Mouse (Mus musculus) MEL (cell line): ENCODE results near the gene Ahcyl1. TPM values are rescaled to one million over a fixed set of nuclear protein-coding genes. Genes with fewer than 3 reads are reported as not detected.

Experiments
- DNase-seq: peaks from one replicate; pipeline ENCODE4 v3.0.0; 2011; ENCODE audit warnings: low read depth, low spot score
- H3K27ac ChIP-seq: 2 replicates; pipeline ENCODE4 v1.5.1; 2012; ENCODE audit warnings: low read depth, mild to moderate bottlenecking, control low read depth, low read length, moderate library complexity; ENCODE audit not compliant: control insufficient read depth
- H3K27me3 ChIP-seq, 2 experiments: fragments of 150-350 bp in 1 of 2; sonication (generic) in 1 of 2; 2 replicates each; pipeline ENCODE4 v1.6.1; 2012; ENCODE audit warnings: low read length in 2 of 2, mild to moderate bottlenecking in 2 of 2, improper control_type of control experiment in 1 of 2, moderate library complexity in 1 of 2; ENCODE audit not compliant: insufficient read depth in 2 of 2, control insufficient read depth in 1 of 2
- H3K36me3 ChIP-seq, 2 experiments: 2 replicates each; pipeline ENCODE4 v1.6.1; 2012 to 2014; ENCODE audit warnings: low read length in 2 of 2, improper control_type of control experiment in 1 of 2, inconsistent platforms in 1 of 2, mild to moderate bottlenecking in 1 of 2; ENCODE audit not compliant: insufficient read depth in 2 of 2, control insufficient read depth in 1 of 2
- H3K4me1 ChIP-seq, 2 experiments: fragments of 150-350 bp in 1 of 2; sonication (generic) in 1 of 2; 2 replicates each; pipeline ENCODE4 v1.6.1; 2012; ENCODE audit warnings: low read length in 2 of 2, improper control_type of control experiment in 1 of 2, mild to moderate bottlenecking in 1 of 2; ENCODE audit not compliant: insufficient read depth in 2 of 2, control insufficient read depth in 1 of 2
- H3K4me3 ChIP-seq, 2 experiments: fragments of 150-350 bp in 1 of 2; sonication (generic) in 1 of 2; 2 replicates each; pipeline ENCODE4 v1.5.1; 2012; ENCODE audit warnings: low read depth in 2 of 2, low read length in 2 of 2, mild to moderate bottlenecking in 2 of 2, moderate library complexity in 2 of 2, control low read depth in 1 of 2, improper control_type of control experiment in 1 of 2; ENCODE audit not compliant: control insufficient read depth in 1 of 2, insufficient read depth in 1 of 2
- H3K79me2 ChIP-seq: 2 replicates; pipeline ENCODE4 v1.6.1; 2012; ENCODE audit warnings: mild to moderate bottlenecking, low read length, moderate library complexity; ENCODE audit not compliant: control insufficient read depth, poor library complexity, insufficient read depth
- H3K9ac ChIP-seq: 2 replicates; pipeline ENCODE4 v1.6.1; 2012; ENCODE audit warnings: low read depth, mild to moderate bottlenecking, control low read depth, low read length, moderate library complexity; ENCODE audit not compliant: control insufficient read depth, poor library complexity, severe bottlenecking
- H3K9me3 ChIP-seq: fragments of 150-350 bp; sonication (generic); replicated peaks from 2 replicates; pipeline ENCODE4 v1.6.1; 2012; ENCODE audit warnings: mild to moderate bottlenecking, low read length, improper control_type of control experiment, moderate library complexity; ENCODE audit not compliant: insufficient read depth
- CHD1 ChIP-seq: IDR thresholded peaks from 2 replicates; pipeline ENCODE4 v1.6.1; 2012; ENCODE audit warnings: low read depth, mild to moderate bottlenecking, inconsistent platforms, low read length, improper control_type of control experiment
- EP300 ChIP-seq, 2 experiments: IDR thresholded peaks; 2 replicates each; pipeline ENCODE4 v1.6.1; 2011; ENCODE audit warnings: improper control_type of control experiment in 2 of 2, low read length in 2 of 2, low read depth in 1 of 2, mild to moderate bottlenecking in 1 of 2
- MAFK ChIP-seq: IDR thresholded peaks from 2 replicates; pipeline ENCODE4 v1.6.1; 2011; ENCODE audit warnings: low read depth, mild to moderate bottlenecking, low read length, improper control_type of control experiment, borderline replicate concordance
- MAX ChIP-seq: IDR thresholded peaks from 2 replicates; pipeline ENCODE4 v1.6.1; 2011; ENCODE audit warnings: low read length, improper control_type of control experiment
- MEF2A ChIP-seq: IDR thresholded peaks from 2 replicates; pipeline ENCODE4 v1.6.1; 2014; ENCODE audit warnings: low read depth, mild to moderate bottlenecking, inconsistent platforms, low read length, improper control_type of control experiment; ENCODE audit not compliant: poor library complexity, insufficient replicate concordance, severe bottlenecking; ENCODE audit errors: extremely low read depth
- MXI1 ChIP-seq: IDR thresholded peaks from 2 replicates; pipeline ENCODE4 v1.6.1; 2011; ENCODE audit warnings: mild to moderate bottlenecking, low read depth, low read length, improper control_type of control experiment
- MYC ChIP-seq: IDR thresholded peaks from 2 replicates; pipeline ENCODE4 v1.6.1; 2011; ENCODE audit warnings: low read depth, mild to moderate bottlenecking, low read length, improper control_type of control experiment, moderate library complexity
- NRF1 ChIP-seq: IDR thresholded peaks from 2 replicates; pipeline ENCODE4 v1.6.1; 2014; ENCODE audit warnings: low read depth, mild to moderate bottlenecking, inconsistent platforms, low read length, improper control_type of control experiment, moderate library complexity; ENCODE audit not compliant: poor library complexity, insufficient read depth, severe bottlenecking
- POLR2A ChIP-seq, 2 experiments: IDR thresholded peaks; 2 replicates each; pipeline ENCODE4 v1.6.1; 2011 to 2012; ENCODE audit warnings: low read length in 2 of 2, mild to moderate bottlenecking in 2 of 2, control low read depth in 1 of 2, improper control_type of control experiment in 1 of 2, low read depth in 1 of 2, moderate library complexity in 1 of 2; ENCODE audit not compliant: control insufficient read depth in 1 of 2, insufficient read depth in 1 of 2, poor library complexity in 1 of 2
- POLR2AphosphoS2 ChIP-seq: IDR thresholded peaks from 2 replicates; pipeline ENCODE4 v1.6.1; 2011; ENCODE audit warnings: low read length, improper control_type of control experiment
- POLR2AphosphoS5 ChIP-seq: IDR thresholded peaks from 2 replicates; pipeline ENCODE4 v1.6.1; 2012; ENCODE audit warnings: low read depth, borderline replicate concordance, mild to moderate bottlenecking, inconsistent platforms, low read length, moderate library complexity, mixed read lengths
- SMC3 ChIP-seq: IDR thresholded peaks from 2 replicates; pipeline ENCODE4 v1.6.1; 2011; ENCODE audit warnings: low read depth, low read length, improper control_type of control experiment
- ZMIZ1 ChIP-seq: IDR thresholded peaks from 2 replicates; pipeline ENCODE4 v1.6.1; 2012; ENCODE audit warnings: low read depth, mild to moderate bottlenecking, inconsistent platforms, low read length, improper control_type of control experiment, moderate library complexity
- polyA plus RNA-seq, 2 experiments: library from polyadenylated mRNA; stranded (reverse) in 1 of 2; unstranded in 1 of 2; fragments of >175 nt in 1 of 2; fragments of >200 nt in 1 of 2; gene quantifications; 2 replicates each; pipeline versions ENCODE4 v1.2.1 to v1.2.4; 2012; ENCODE audit warnings: low replicate concordance in 2 of 2, low read depth in 1 of 2; ENCODE audit not compliant: insufficient read length in 2 of 2, insufficient read depth in 1 of 2, missing spikeins in 1 of 2
- total RNA-seq: library from RNA; depleted of rRNA; stranded (reverse); fragments of 300-350 nt; gene quantifications from 2 replicates; pipeline ENCODE4 v1.2.3, GENCODE M21; 2012

Gene Ahcyl1
- total and polyA plus RNA-seq, 3 experiments, result 28.0 to 105 (median 104) TPM

DNA sequence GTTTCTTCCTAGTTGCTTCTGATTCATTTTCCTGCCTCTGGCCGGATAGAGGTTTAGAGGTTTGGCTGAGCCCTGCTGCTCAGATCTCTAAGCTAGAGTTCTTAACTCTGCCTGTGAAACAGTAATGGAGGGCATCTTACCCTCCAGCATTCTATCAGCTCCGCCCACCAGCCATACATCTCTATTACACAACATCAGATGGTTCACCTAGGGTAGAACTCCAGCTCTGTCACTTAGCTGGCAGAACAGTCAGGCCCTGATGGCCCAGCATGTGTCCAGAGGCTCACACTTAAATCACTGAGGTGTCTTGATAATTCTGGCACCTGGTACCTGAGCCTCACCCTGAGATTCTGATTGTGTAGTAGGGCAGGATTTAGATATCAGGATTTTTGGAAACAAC, 43.6 kb upstream of the Ahcyl1 start:
- H3K36me3 ChIP-seq, result no peaks in the 10 kb centered on the region
- no peak for DNase-seq
- H3K9me3 ChIP-seq, result no peaks in the 10 kb centered on the region
- H3K9ac ChIP-seq, result no peak overlapping the region
- TF ChIP-seq NRF1 (no peak), SMC3 (no peak), MAX (no peak)
- no peaks in the 10 kb centered on the region for H3K79me2 ChIP-seq
- H3K4me1 ChIP-seq, result no peaks in the 10 kb centered on the region
- no peak overlapping the region for H3K27ac ChIP-seq
- H3K4me3 ChIP-seq, result no peak overlapping the region
- peaks cover 8% of the 10 kb centered on the region in 2 experiments for H3K27me3 ChIP-seq

- no peak overlapping the region for H3K4me3 ChIP-seq
- no peak overlapping the region for H3K9ac ChIP-seq
- no peak overlapping the region for H3K27ac ChIP-seq
- H3K4me1 ChIP-seq, result no peaks in the 10 kb centered on the region
- no peaks in the 10 kb centered on the region for H3K36me3 ChIP-seq
- H3K9me3 ChIP-seq, result no peaks in the 10 kb centered on the region
- no peak for TF ChIP-seq EP300 (IDR thresholded peaks at IDR 0.05; ENCODE audit: low read depth in 1 of 2, low read length in 2 of 2)
- H3K79me2 ChIP-seq, result no peaks in the 10 kb centered on the region
- H3K27me3 ChIP-seq, result peaks cover 9 to 10% of the 10 kb centered on the region in 2 experiments
- DNase-seq, result no peak
These were observed 43.1 kb upstream of the Ahcyl1 start for GRCm38 (mm10) chr3:107739456-107739855.

DNA sequence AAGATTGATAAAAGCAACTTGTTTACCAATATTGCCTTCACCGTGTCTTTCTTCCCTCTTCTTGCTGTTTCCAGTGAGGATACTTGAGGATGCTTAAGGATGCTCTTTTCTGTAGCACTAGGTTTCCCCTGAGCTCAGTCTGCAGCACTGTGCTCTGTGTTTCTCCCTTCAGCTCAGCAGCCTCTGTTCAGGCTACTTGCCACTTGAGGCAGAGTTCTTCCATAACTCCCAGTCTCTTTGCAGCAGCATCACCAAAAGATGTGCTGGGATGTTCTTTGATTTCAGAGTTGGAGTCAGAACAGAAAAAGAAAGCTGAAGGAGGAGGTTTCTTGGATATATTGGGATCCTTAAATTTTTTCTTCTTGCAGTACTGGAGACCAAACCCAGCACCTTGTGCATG, 42.3 kb upstream of the Ahcyl1 start:
- no peak for DNase-seq
- no peaks in the 10 kb centered on the region for H3K79me2 ChIP-seq
- no peaks in the 10 kb centered on the region for H3K36me3 ChIP-seq
- peaks cover 10 to 12% of the 10 kb centered on the region in 2 experiments for H3K27me3 ChIP-seq
- no peak for TF ChIP-seq ZMIZ1
- no peak for TF ChIP-seq CHD1
- TF ChIP-seq MXI1, result no peak
- TF ChIP-seq POLR2A (IDR thresholded peaks at IDR 0.05; ENCODE audit: control insufficient read depth in 1 of 2, insufficient read depth in 1 of 2, low read depth in 1 of 2, low read length in 2 of 2, poor library complexity in 1 of 2), result no peak
- no peak for TF ChIP-seq MEF2A
- TF ChIP-seq MAFK, result no peak
- TF ChIP-seq MYC, result no peak
- TF ChIP-seq POLR2AphosphoS2, result no peak
- no peak for TF ChIP-seq POLR2AphosphoS5
- TF ChIP-seq, all 39 proteins: peak for 0
- no peak overlapping the region for H3K27ac ChIP-seq
- no peak overlapping the region for H3K4me3 ChIP-seq
- no peaks in the 10 kb centered on the region for H3K9me3 ChIP-seq
- no peaks in the 10 kb centered on the region for H3K4me1 ChIP-seq
- H3K9ac ChIP-seq, result no peak overlapping the region
